Mouse (Mus musculus): ENCODE results near the gene Tex13c2. TPM values are rescaled to one million over a fixed set of nuclear protein-coding genes. Genes with fewer than 3 reads are reported as not detected.

Gene Tex13c2
- not detected in 2 replicates for polyA plus RNA-seq (2015; fragmentation: Nextera tagmentation; extraction: Ambion mirVana)

GRCm38 (mm10) chrX:42489446-42489845 lies at the start of gene Tex13c2:
TSS of gene Tex13c2 (plus strand) at chrX:42489691.

DNA sequence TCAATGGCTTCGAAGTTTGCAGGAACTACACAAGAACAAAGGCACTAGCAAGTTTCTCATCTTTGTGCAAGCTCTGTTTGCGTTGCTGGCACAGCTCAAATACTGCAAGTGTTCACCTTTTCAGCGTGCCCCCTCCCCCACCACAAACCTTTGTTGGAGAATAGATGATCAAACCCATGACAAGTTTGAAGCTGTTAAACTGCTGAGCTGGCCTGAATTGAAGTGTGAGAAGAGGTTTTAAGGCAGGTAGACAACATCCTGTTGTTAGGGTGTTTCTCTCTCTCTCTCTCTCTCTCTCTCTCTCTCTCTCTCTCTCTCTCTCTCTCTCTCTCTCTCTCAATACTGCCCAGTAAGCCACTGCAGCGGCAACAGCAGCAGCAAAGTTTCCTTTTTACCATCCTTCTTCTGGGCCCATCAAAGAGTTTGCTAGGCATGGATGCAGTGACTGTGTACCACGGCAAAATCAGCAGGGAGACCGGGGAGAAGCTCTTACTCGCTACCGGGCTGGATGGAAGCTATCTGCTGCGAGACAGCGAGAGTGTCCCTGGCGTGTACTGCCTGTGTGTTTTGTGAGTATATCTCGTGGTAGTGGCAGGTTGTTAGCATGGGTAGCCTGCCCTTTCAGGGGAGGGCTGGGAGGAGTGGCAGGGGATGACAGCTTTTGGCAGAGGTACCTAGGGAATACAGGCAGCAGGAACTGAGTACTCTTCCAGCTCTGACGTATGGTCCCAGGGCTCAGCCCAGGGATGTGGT lies 13.0 kb downstream of the Tex13c2 start, which contains the start of gene Sh2d1a:
Gene Sh2d1a, plus strand, starts transcription at position 163 of the 753 bp plus-strand sequence.

Other genes starting within 250 kb of the Tex13c2 start
- 0.20 TPM in 1 of 2 replicates, not detected in the other for gene Sh2d1a, start 12.8 kb downstream of the Tex13c2 start, polyA plus RNA-seq (2015; fragmentation: Nextera tagmentation; extraction: Ambion mirVana)